Mouse (Mus musculus): Measurements from ENCODE around the gene Kdf1.
A peak's percentile ranks its signal among the peaks of the same experiment; 100 is the strongest.

DNA sequence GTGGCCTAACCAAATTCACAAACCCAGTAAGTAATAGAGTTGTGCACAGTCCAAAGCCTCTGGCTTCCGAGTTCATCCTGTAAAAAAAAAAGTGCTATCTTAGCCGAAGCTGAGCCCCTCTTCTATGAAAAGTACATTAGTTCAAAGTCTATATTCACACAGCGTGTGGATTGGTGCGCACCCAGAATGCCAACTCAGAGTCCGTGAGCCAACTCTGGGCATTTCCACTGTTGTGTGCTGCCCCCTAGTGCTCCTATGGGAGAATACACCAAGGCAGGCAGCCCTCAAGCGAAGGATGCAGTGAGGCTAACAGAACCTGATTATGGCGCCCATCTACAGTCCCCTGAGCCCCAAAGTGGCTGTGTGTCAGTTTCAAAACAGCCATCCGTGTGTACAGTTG lies 5.8 kb upstream of the Kdf1 start:
- TF ChIP-seq CTCF (IDR thresholded peaks at IDR 0.05; ENCODE audit: control insufficient read depth, insufficient read depth, insufficient replicate concordance, low read depth, low read length): peak; percentile 96
- TF ChIP-seq POLR2A (IDR thresholded peaks at IDR 0.05; ENCODE audit: control insufficient read depth, low read depth, low read length): no peak
